Mouse (Mus musculus) forebrain, embryonic 11.5 days (tissue): Measurements from ENCODE around the gene Ifitm6. TPM values are rescaled to one million over a fixed set of nuclear protein-coding genes. Genes with fewer than 3 reads are reported as not detected.
"Not testable (repeated sequence)": the region's sequence is repeated elsewhere in the genome, so short reads cannot be mapped to it uniquely, and the experiment has no call there.

Experiments used
- ATAC-seq: fragments of 200-750 bp; cut with Nextera tagmentation; replicated peaks from 2 replicates; pipeline ENCODE4 v1.8.0; 2017; ENCODE audit warnings: moderate TSS enrichment; ENCODE audit not compliant: low FRiP score
- DNase-seq: peaks from one replicate; pipeline ENCODE4 v3.0.0-alpha.2; 2017; ENCODE audit warnings: low spot score
- H3K27ac ChIP-seq: fragments of 300-500 bp; sonication (generic); 2 replicates; pipeline ENCODE4 v1.5.1; 2014; ENCODE audit warnings: low read depth, low read length
- H3K27me3 ChIP-seq: fragments of 300-500 bp; sonication (generic); 2 replicates; pipeline ENCODE4 v1.6.1; 2014; ENCODE audit warnings: mild to moderate bottlenecking, low read length, mixed read lengths; ENCODE audit not compliant: control insufficient read depth, insufficient read depth
- H3K36me3 ChIP-seq: fragments of 300-500 bp; sonication (generic); 2 replicates; pipeline ENCODE4 v1.6.1; 2014; ENCODE audit warnings: mild to moderate bottlenecking, low read length, moderate library complexity, mixed read lengths; ENCODE audit not compliant: control insufficient read depth, insufficient read depth
- H3K4me1 ChIP-seq: fragments of 300-500 bp; sonication (generic); replicated peaks from 2 replicates; pipeline ENCODE4 v1.6.1; 2014; ENCODE audit warnings: low read length, mixed read lengths; ENCODE audit not compliant: control insufficient read depth, insufficient read depth
- H3K4me2 ChIP-seq: fragments of 300-500 bp; sonication (generic); 2 replicates; pipeline ENCODE4 v1.6.1; 2014; ENCODE audit warnings: low read depth, mild to moderate bottlenecking, low read length, moderate library complexity, mixed read lengths; ENCODE audit not compliant: severe bottlenecking
- H3K4me3 ChIP-seq: fragments of 300-500 bp; sonication (generic); 2 replicates; pipeline ENCODE4 v1.5.1; 2014; ENCODE audit warnings: low read depth, low read length
- H3K9ac ChIP-seq: fragments of 300-500 bp; sonication (generic); 2 replicates; pipeline ENCODE4 v1.6.1; 2014; ENCODE audit warnings: low read length
- H3K9me3 ChIP-seq: fragments of 300-500 bp; sonication (generic); 2 replicates; pipeline ENCODE4 v1.6.1; 2016; ENCODE audit warnings: low read length, mixed read lengths; ENCODE audit not compliant: control insufficient read depth
- WGBS: fragments of 180-500 bp; shearing (Covaris S2); extraction: QIAGEN DNeasy Blood & Tissue Kit; methylation state at CpG from one replicate; pipeline ENCODE4 v1.1.7; 2014; 5-methylcytosine and 5-hydroxymethylcytosine counted together
- polyA plus RNA-seq: library from polyadenylated mRNA; unstranded; fragments of >200 nt; fragmentation: Nextera tagmentation; extraction: Ambion mirVana; gene quantifications from 2 replicates; pipeline ENCODE4 v1.2.1, GENCODE M21; 2014

The Ifitm6 gene
- polyA plus RNA-seq, 1 experiment from 2014 or later, result not detected

DNA sequence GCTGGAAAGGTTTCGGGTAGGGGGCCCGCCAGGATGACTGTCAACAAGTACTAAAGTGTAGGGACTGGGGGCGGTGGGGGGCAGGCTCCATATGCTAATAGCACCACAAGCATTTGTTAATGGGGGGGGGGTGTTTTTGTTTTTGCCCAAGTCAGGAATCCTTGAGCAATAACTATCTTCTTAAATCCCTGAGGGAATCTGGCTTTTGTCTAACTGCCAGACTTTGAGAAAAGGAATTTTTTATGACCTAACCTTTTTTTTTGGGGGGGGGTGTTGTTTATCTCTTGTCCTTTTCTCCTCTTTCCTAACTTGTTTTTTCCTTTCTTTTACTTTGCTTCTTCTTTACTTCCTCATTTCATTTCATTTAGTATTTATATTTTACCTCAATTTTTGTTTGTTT is 42.3 kb downstream of the Ifitm6 start:
- 34% methylated on average over 3 of the region's 3 CpGs for WGBS
- Histone ChIP-seq H3K27ac (no peak overlapping the region), H3K27me3 (peaks cover 2% of the 10 kb centered on the region; the same call in 1 of the 2 replicates)

DNA sequence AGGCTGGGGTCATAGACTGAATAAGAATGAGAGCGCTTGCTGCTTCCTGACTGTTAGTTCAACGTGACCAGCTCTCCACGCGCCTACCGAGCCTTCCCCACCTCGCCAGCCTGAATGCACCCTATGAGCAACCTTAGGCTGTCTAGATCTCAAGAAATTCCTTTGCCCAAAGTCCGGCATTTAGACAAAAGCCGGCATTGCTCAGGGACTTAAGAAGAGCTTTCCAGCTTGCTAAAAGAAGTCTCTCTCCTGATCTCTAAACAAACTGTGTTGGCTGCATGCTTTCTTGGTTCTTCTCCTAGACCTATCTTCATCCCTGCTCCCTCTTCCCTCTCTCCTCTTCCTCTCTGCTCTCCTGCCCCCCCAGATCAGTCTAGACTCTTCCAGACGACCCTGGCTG is 42.8 kb downstream of the Ifitm6 start:
- peaks cover 7% of the 10 kb centered on the region; the same call in 1 of the 2 replicates for H3K4me1 ChIP-seq
- H3K27ac ChIP-seq, result no peak overlapping the region
- no peak overlapping the region for H3K4me2 ChIP-seq
- ATAC-seq (no peak), DNase-seq (no peak)
- no peak overlapping the region for H3K4me3 ChIP-seq
- H3K9me3 ChIP-seq, result no peaks in the 10 kb centered on the region
- peaks cover 2% of the 10 kb centered on the region; the same call in 1 of the 2 replicates for H3K27me3 ChIP-seq
- 8% methylated on average over 9 of the region's 9 CpGs for WGBS
- H3K36me3 ChIP-seq, result no peaks in the 10 kb centered on the region
- no peak overlapping the region for H3K9ac ChIP-seq

More for the DNA sequence above, 42.3 kb downstream of the Ifitm6 start:
- no peaks in the 10 kb centered on the region for H3K9me3 ChIP-seq
- H3K36me3 ChIP-seq, result no peaks in the 10 kb centered on the region
- no peak overlapping the region for H3K4me3 ChIP-seq
- H3K4me2 ChIP-seq, result no peak overlapping the region
- no peak overlapping the region for H3K9ac ChIP-seq
- ATAC-seq, result no peak
- peaks cover 7% of the 10 kb centered on the region; the same call in 1 of the 2 replicates for H3K4me1 ChIP-seq
- DNase-seq, result no peak

GRCm38 (mm10) chr7:140973396-140974165 is 44.1 kb downstream of the Ifitm6 start:
- H3K9me3 ChIP-seq, result no peaks in the 10 kb centered on the region
- H3K27me3 ChIP-seq, result peaks cover 2% of the 10 kb centered on the region; the same call in 1 of the 2 replicates
- H3K9ac ChIP-seq, result no peak overlapping the region
- H3K4me2 ChIP-seq, result no peak overlapping the region
- no peaks in the 10 kb centered on the region for H3K36me3 ChIP-seq
- no peak overlapping the region for H3K4me3 ChIP-seq
- H3K4me1 ChIP-seq, result peaks cover 7% of the 10 kb centered on the region; the same call in 1 of the 2 replicates
- ATAC-seq, result no peak
- DNase-seq, result no peak
- WGBS, result 26% methylated on average over 14 of the region's 14 CpGs
- H3K27ac ChIP-seq, result no peak overlapping the region

GRCm38 (mm10) chr7:140971479-140972171 is 46.1 kb downstream of the Ifitm6 start:
- WGBS, result 88% methylated on average over 8 of the region's 8 CpGs
- Histone ChIP-seq H3K4me2 (no peak overlapping the region), H3K27me3 (peaks cover 2% of the 10 kb centered on the region; the same call in 1 of the 2 replicates), H3K9me3 (no peaks in the 10 kb centered on the region), H3K4me3 (no peak overlapping the region), H3K36me3 (no peaks in the 10 kb centered on the region), H3K4me1 (peaks cover 13% of the 10 kb centered on the region; the same call in 1 of the 2 replicates), H3K9ac (no peak overlapping the region), H3K27ac (no peak overlapping the region)
- no peak for ATAC-seq
- no peak for DNase-seq

GRCm38 (mm10) chr7:140970931-140971330 is 46.8 kb downstream of the Ifitm6 start:
- no peak for DNase-seq

GRCm38 (mm10) chr7:140968710-140969109 is 49.0 kb downstream of the Ifitm6 start:
- not testable (repeated sequence) for H3K9ac ChIP-seq, DNase-seq, ATAC-seq, H3K4me3 ChIP-seq, H3K9me3 ChIP-seq, H3K4me2 ChIP-seq, H3K36me3 ChIP-seq, H3K27ac ChIP-seq, H3K27me3 ChIP-seq
- peaks cover 11% of the 10 kb centered on the region; the same call in 1 of the 2 replicates for H3K4me1 ChIP-seq
- WGBS, result 16% methylated on average over 3 of the region's 3 CpGs

More at GRCm38 (mm10) chr7:140970931-140971330, 46.8 kb downstream of the Ifitm6 start:
- H3K4me3 ChIP-seq, result no peak overlapping the region
- no peaks in the 10 kb centered on the region for H3K36me3 ChIP-seq
- no peak overlapping the region for H3K27ac ChIP-seq
- peaks cover 13% of the 10 kb centered on the region; the same call in 1 of the 2 replicates for H3K4me1 ChIP-seq
- H3K27me3 ChIP-seq, result peaks cover 2% of the 10 kb centered on the region; the same call in 1 of the 2 replicates
- H3K9me3 ChIP-seq, result no peaks in the 10 kb centered on the region
- no peak for ATAC-seq
- 48% methylated on average over 7 of the region's 7 CpGs for WGBS
- H3K9ac ChIP-seq, result no peak overlapping the region
- H3K4me2 ChIP-seq, result no peak overlapping the region

DNA sequence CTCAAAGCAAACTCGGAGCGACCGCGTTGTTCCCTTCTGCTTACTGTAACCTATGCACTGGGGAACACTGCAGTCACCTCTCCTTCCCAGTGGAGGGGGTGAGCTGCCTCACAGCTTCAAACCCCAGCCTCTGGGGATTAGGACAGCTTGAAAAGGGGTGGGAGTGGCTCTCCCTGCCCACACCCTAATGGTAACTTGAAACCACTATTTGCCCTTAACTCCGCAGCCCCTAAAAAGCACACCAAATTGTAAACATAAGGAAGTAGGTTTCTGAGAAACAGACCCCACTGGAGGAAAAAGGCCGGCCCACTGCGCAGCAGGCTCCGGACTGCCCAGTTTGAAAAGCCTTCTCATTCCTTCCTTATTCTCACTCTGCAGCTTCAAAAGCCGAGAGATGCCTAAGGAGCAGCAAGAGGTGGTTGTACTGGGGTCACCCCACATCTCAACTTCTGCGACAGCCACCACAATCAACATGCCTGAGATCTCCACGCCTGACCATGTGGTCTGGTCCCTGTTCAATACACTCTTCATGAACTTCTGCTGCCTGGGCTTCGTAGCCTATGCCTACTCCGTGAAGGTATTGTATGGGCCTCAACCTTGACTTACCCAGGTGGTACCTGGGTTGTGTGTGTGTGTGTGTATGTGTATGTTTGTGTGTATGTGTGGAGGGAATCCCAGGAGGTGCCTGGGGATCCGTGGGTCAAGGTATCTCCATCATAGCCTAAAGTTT is 49.7 kb downstream of the Ifitm6 start:
- Histone ChIP-seq H3K9me3 (no peaks in the 10 kb centered on the region), H3K9ac (no peak overlapping the region), H3K36me3 (no peaks in the 10 kb centered on the region), H3K27me3 (no peaks in the 10 kb centered on the region; the same call in 1 of the 2 replicates), H3K27ac (no peak overlapping the region), H3K4me3 (no peak overlapping the region), H3K4me2 (no peak overlapping the region), H3K4me1 (peaks cover 6% of the 10 kb centered on the region; the same call in 1 of the 2 replicates)
- ATAC-seq, result peak; percentile 60; the same call in 1 of the 2 replicates
- DNase-seq, result no peak
- WGBS, result 3% methylated on average over 14 of the region's 14 CpGs

DNA sequence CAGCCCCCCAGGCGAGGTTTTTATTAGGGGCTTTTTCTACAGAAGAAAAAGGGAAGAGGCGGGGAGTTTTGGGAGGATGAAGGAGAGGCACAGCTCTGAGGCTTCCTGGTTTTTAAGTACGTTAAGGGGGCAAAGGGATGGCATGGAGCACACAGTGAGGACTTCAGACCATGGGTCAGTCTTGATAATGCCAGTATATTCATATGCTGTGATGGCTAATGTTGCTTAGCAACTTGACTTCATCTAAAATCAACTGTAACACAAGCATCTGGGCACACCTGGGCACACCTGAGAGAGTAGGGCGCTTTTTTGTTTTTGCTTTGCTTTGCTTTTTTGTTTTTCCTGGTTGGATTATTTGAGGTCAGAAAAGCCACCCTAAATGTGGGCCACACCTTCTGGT is 50.8 kb downstream of the Ifitm6 start, which contains the start of gene Ifitm1:
TSS of gene Ifitm1 (plus strand) at position 301 of the 400 bp plus-strand sequence.
- 82% methylated on average over 4 of the region's 4 CpGs for WGBS
- Histone ChIP-seq H3K36me3 (no peaks in the 10 kb centered on the region), H3K27ac (no peak within 1 kb of the TSS), H3K4me1 (peaks cover 6% of the 10 kb centered on the region; the same call in 1 of the 2 replicates), H3K27me3 (no peaks in the 10 kb centered on the region; the same call in 1 of the 2 replicates), H3K9ac (no peak within 1 kb of the TSS), H3K9me3 (no peaks in the 10 kb centered on the region), H3K4me3 (no peak within 1 kb of the TSS), H3K4me2 (no peak within 1 kb of the TSS)
- no peak for ATAC-seq
- no peak for DNase-seq
